8 mouse cellular contexts compared by ENCODE assay signal in genomic region chr11:115514238-115514663, GRCm38 (mm10). TPM values are rescaled to one million over a fixed set of nuclear protein-coding genes. Genes with fewer than 3 reads are reported as not detected.
DNase-seq lines count a peak whose midpoint lies in the region; ATAC-seq and TF ChIP-seq lines count a peak whose summit lies in the region.

Gene Jpt1 (minus strand): TSS chr11:115514387.

- peak; percentile 95 for ATAC-seq in activated CD4-positive, CD25-positive, alpha-beta regulatory T cell, adult 4 months

- H3K27me3 ChIP-seq in megakaryocyte, embryonic 14.5 days (replicated peaks), result no peaks in the 10 kb centered on the region

- peak; percentile 96 to 97 for DNase-seq in gastrocnemius, adult 8-10 months (ENCODE audit: low spot score in 2 of 2)
- DNase-seq in hindlimb bud, embryonic 11.5 days (ENCODE audit: extremely low spot score, low read depth, low spot score), result peak; percentile 96
- peak; percentile 95 to 97 for DNase-seq in left cerebral cortex, adult 8-10 months (ENCODE audit: low spot score in 2 of 2)
- peak; percentile 96 to 97 for DNase-seq in right cerebral cortex, postnatal 10 days (ENCODE audit: low spot score in 2 of 2)
- DNase-seq in urinary bladder, postnatal 25 days (ENCODE audit: low spot score), result peak; percentile 91

- H3K27ac ChIP-seq in cortical plate, adult 2 months (ENCODE audit: insufficient read depth, low read length), result peak within 1 kb of the TSS; percentile 62

- TF ChIP-seq POLR2A in cortical plate, adult 2 months (IDR thresholded peaks at IDR 0.05; ENCODE audit: extremely low read depth, insufficient read depth, low read length), result peak; percentile 100

- no peaks in the 10 kb centered on the region for H3K36me3 ChIP-seq in megakaryocyte, embryonic 14.5 days (replicated peaks; ENCODE audit: low read length)

- TF ChIP-seq CTCF in cortical plate, adult 2 months (IDR thresholded peaks at IDR 0.05; ENCODE audit: extremely low read depth, insufficient read depth, low read length), result no peak

- H3K4me3 ChIP-seq in cortical plate, adult 2 months (ENCODE audit: insufficient read depth, low read length), result peak within 1 kb of the TSS; percentile 87
- H3K4me3 ChIP-seq in megakaryocyte, embryonic 14.5 days (replicated peaks), result peak within 1 kb of the TSS; percentile 97

- peaks cover 15% of the 10 kb centered on the region for H3K4me1 ChIP-seq in cortical plate, adult 2 months (ENCODE audit: control insufficient read depth, insufficient read depth, low read length)
- peaks cover 45% of the 10 kb centered on the region for H3K4me1 ChIP-seq in megakaryocyte, embryonic 14.5 days

- no peaks in the 10 kb centered on the region for H3K9me3 ChIP-seq in megakaryocyte, embryonic 14.5 days

RNA-seq across cellular contexts. Expression of gene Jpt1, which starts in this region (rescaled TPM):
- 100 to 1,000 TPM; 506 to 510 TPM for polyA plus RNA-seq in activated CD4-positive, CD25-positive, alpha-beta regulatory T cell, adult 4 months (2017; shearing (Covaris generic))
- polyA plus RNA-seq in cortical plate, adult 2 months (2012; rRNA removed), result 206 and 211 TPM in 2 replicates
- 10 to 100 TPM; 64.3 to 70.0 (median 66.3) TPM for total RNA-seq in gastrocnemius, adult 8-10 months (2022)
- 100 to 1,000 TPM; 125 to 152 (median 137) TPM for total RNA-seq in left cerebral cortex, adult 8-10 months (2022)
- polyA plus RNA-seq in megakaryocyte, embryonic 14.5 days (2012; ENCODE audit: insufficient read depth, low replicate concordance), result 334 and 807 TPM in 2 replicates

Comparison
In these comparisons a context has a peak if more than half of its experiments do, and no peak if none do; other contexts are left out.
1. Peak in every context shown above with its lines: DNase-seq, ATAC-seq, H3K4me3 ChIP-seq and H3K27ac ChIP-seq.